Mouse (Mus musculus): ENCODE results near the gene Uckl1. TPM values are rescaled to one million over a fixed set of nuclear protein-coding genes. Genes with fewer than 3 reads are reported as not detected.

The Uckl1 gene
- 132 and 189 TPM in 2 replicates for polyA plus RNA-seq (2012; rRNA removed)

DNA sequence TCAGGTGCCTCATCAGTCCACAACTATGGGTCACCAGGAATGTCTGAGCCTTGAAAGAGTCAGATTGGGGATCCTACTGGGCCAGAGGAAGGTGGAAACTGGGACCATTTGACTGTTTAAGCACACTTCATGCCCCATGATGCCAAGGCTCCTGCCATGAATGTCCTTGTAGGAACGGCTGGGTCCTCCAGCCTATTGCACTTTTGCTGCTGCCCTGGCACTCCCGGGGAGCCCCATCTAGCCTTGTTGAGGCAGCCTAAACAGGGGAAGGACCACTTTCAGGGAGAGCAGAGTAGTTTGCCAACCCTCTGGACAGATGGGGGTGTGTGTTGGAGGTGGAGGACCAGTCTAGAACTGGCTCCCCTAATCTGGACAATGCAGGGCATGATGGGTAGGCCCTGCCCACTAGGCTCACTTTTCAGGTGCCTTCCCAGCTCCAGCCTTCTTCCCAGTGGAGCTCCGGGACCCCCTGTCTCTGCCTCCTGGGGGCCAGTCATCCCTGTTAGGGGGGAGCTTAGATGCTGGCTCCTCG is at the start of gene Uckl1:
TSS of gene Uckl1 (minus strand) at position 482 of the 532 bp plus-strand sequence.
- DNase-seq (ENCODE audit: low read depth, low spot score), result no peak
- WGBS, result 89% methylated on average over 4 of the region's 4 CpGs

DNA sequence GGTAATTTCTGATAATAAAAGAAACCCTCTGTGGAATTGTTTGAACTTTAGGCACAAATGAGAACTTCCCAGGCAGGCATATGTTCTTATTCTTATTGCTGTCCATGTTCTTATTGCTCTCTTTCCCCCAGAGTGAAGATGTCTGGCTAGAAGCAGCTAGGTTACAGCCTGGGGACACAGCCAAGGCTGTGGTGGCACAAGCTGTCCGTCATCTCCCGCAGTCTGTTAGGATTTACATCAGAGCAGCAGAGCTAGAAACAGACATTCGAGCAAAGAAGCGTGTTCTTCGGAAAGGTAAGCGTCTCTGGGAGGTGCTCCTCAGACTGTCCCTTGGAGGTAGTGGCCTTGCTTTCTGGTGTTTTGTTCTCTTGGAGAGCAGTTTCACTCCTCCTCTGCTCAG is 47.9 kb upstream of the Uckl1 start:
- 95% methylated on average over 6 of the region's 6 CpGs for WGBS

DNA sequence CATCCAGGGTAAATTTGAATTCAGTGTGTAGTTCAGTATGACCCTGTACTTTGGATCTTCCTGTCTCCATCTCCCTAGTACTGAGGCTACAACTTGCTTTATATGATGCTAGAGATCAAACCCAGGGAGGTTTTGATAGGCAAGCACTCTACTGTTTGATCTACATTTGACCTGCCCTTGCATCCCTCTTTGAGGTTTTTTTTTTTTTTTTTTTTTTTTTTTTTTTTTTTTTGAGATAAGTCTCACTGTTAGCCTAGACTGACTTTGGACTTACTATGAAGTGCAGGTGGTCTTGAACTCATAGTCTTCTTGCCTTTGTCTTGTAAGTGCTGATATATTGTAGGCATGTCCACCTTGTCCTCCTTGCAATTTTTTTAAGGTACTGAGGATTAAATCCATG is 43.8 kb upstream of the Uckl1 start:
- DNase-seq (ENCODE audit: low read depth, low spot score), result no peak

More for the DNA sequence above, 47.9 kb upstream of the Uckl1 start:
- DNase-seq (ENCODE audit: low read depth, low spot score), result no peak

DNA sequence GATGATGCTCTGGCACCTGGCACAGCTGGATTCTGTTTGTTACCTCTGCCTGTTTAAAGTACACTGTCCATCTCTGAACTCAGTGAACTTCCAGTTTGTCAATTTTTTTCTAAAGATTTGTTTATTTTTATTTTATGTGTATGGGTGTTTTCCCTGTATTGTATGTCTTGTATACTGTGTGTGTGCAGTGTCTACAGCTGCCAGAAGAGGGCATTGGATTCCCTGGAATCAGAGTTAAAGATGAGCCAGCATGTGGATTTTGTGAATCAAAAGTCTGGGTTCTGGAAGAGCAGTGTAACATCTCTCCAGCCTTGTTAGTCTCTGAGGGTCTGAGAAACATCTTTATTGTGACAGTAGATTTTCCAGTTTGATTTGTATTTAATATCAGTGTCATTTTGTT is 38.7 kb upstream of the Uckl1 start:
- no peak for DNase-seq (ENCODE audit: low read depth, low spot score)

DNA sequence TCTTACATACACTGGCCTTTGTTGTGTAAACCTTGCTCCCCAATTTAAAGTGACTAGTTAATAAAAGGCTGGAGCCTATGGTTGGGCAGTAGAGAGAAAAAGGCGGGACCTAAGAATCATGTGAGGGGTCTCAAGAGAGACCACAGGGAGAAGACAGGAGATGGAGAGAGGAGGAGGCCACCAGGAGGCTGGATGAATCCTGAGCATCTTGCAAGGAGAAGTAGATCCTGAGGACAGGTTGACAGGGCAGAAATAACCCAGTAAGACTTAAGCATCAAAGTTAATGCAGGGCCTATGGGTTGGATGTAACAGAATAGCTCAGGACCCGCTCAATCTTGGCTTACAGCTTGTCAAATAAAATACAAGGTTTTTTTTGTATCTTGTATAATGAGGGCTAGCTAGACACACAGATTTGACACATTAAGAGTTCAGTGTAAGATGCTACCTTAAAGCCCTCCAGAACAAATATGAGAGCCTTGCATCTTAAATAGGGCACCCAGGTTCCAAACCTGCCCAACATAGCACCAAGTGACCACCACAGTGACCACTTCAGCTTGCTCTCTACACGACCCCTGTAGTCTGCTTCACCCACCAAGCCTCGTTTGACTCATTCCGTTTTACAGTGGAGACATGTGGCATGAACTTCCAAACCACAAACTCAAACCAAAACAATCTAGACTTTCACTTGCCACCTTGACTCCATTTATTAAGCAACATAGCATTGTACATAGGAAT is 34.2 kb upstream of the Uckl1 start:
- 89% methylated on average over 5 of the region's 5 CpGs for WGBS

DNA sequence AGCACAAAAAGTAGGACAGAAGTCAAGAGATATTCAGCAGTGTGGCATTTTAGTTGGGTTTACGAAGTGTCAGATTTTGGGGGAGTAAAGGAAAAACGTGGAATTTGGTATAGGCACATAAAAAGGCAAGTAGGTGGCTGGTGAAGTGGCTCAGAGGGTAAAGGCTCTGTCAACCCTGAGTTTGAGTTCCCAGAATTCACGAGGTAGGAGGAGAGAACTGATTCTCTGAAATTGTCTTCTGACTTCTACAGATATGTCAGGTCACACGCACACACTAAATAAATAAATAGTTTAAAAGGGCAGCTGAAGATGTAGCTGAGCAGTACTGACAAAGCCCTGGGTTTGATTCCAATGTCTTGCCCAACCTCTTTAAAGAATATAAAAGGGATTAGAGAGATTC is 17.7 kb upstream of the Uckl1 start:
- no peak for DNase-seq (ENCODE audit: low read depth, low spot score)
- WGBS, result 66% methylated on average over 4 of the region's 4 CpGs

More for the DNA sequence above, 34.2 kb upstream of the Uckl1 start:
- DNase-seq (ENCODE audit: low read depth, low spot score), result no peak

DNA sequence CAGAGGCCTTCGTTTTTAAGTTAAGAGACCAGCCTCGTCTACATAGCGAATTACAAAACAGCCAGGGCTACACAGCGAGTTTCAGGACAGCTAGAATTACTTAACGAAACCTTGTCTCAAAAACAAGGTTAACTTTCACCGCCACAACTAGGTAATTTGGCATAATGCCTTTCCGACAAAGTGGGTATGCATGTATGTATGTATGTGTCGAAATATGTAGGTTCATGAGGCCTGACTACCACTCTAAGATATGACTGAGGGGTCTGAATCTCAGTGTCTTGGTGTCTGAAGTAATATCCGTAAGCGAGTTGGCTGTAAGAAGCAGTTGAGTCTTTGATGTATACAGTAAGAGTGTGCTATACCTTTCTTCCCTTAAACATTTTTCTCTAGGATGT is 17.1 kb upstream of the Uckl1 start:
- no peak for DNase-seq (ENCODE audit: low read depth, low spot score)
- WGBS, result 19% methylated on average over 10 of the region's 10 CpGs

DNA sequence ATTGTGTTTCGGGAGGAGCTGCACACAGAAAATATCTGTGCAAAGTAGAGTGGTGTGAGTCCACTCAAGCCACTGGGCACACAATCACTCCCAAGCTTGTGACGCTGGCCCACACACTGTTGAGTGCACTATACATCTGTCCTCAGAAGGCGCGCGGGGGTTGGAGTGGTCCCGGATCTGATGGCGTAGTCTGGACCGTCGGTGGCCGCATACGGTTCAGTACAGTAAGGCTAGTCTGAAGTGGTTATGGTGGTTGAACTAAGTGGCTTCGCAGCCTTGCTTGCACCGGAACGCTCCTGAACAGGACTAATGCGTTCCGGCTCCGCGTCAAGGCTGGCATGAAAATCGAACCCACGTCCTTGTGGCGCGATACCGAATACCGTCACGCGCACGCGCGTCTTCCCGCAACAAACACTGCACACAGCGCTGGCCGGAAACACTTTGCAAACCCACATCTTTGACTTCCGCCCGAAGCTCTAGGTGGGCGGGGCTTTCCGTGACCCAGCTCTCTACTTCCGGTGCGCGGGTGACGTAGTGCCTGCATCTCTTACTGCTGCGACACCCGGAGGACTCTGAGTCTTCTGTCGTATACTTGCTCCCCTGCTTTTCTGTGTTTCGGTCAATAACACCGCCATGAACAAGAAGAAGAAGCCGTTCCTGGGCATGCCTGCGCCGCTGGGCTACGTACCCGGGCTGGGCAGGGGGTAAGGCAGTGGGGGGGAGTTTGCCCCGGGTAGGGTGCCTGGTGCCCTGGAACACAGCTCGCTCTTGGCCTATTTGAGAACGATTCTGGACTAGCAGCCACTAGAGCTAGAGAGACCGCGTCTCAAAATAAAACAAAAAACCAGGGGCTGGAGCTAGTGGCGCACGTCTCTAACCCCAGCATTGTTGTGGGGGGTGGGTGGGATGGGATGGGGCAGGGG is 16.4 kb upstream of the Uckl1 start:
- under 1% methylated on average over 57 of the region's 57 CpGs for WGBS
- peak; percentile 92 for DNase-seq (ENCODE audit: low read depth, low spot score)

DNA sequence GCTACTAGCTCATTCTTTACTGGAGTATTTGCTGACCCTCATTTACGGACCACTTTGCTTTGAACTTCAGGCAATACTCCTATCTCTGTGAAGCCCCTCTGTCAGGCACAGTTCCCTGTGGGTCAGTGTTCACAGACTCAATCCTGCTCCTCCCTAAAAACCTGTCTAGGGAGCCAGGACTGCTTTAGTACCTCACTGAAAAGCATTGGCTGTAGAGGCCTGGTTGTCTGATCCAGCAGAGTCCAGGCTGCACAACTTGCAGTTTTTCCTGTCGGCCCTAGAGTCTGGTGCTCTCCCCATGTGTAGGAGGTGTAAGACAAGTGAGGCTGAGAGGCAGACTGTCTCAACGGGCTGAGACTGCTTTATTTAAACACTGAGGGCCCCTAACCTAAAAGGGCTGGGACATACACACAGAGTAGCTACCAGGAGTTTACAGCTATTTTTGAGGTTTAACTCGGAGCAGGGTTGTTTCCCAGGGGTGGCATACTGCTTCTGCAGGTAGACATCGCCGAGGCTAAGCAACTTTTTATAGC is 15.6 kb upstream of the Uckl1 start:
- WGBS, result 42% methylated on average over 6 of the region's 6 CpGs
- DNase-seq (ENCODE audit: low read depth, low spot score), result no peak

DNA sequence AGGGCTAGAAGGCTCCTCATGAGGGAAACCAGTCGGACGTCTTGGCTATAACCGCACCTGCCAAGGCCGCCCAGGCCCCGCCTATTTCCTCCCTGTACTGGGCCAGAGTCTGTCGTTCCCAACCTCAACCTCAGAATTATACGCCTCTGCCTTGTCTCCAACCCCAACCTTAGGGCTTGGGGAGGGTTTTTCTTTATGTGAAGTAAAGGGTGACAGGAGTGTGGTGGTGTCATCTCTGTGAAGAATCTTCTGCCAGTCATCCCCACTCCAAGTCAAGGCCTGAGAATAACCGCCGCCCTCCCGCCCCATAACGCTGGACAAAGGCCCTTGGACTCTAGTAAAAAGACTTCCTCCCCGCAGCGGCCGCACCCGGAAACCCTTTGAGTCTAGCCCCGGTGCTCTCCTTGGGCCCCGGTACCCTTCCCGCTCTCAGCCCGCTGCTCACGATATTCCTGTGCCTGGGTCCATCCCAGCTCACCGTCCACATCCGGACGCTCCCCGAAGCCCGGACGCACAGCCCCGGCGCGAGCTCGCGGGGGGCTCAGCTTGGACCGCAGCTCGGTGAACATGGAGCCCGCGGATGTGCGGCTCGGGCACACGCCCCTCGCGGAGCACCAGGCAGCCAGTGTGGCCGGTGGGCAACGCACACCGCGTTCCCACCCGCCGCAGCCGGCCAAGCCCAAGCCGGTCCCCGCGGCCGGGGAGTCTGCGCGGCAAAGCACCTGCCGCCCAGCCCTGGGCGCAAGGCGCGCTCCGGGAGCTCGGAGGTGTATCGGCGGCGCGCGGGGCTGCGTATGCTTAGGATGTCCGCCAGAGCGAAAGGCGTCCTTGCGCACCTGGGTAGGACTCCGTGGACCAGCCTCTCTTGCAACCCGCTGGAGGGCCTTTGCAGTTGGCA is 14.0 kb upstream of the Uckl1 start, which contains the start of gene Samd10:
TSS of gene Samd10 (minus strand) at position 759 of the 898 bp plus-strand sequence.
- DNase-seq (ENCODE audit: low read depth, low spot score), result no peak
- WGBS, result 2% methylated on average over 70 of the region's 71 CpGs

DNA sequence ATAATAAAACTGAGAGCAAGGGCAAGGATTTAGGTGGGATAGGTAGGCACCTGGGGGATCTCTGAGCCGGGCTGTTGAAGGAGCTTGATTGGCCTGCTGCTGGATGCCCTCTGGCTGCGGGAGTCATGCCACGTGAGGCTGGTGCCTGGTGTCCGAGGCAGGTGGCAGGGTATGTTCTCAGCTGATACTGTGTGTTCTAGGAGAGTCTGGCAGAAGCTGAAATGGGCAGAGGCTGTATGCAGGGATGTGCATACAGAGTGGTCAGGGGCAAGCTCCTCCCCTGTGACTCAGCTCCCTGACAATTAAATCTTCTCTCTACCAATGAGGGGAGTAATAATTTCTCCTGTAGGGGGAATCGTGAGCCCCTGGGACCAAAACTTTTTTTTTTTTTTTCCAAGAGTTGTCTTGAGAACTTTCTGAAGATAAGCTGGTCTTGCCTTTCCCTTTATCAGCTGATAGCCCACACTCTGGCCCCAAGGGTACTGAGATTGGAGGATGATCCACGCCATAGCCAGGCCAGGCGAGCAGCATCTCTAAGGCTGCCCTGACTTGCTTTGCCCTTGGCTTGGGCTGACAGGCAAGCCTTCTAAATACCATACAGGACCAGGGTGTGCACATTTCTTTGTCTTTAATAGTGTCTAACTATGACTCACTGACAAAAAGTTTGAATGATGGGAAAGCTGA is 12.8 kb upstream of the Uckl1 start:
- DNase-seq (ENCODE audit: low read depth, low spot score), result no peak
- 72% methylated on average over 7 of the region's 7 CpGs for WGBS

DNA sequence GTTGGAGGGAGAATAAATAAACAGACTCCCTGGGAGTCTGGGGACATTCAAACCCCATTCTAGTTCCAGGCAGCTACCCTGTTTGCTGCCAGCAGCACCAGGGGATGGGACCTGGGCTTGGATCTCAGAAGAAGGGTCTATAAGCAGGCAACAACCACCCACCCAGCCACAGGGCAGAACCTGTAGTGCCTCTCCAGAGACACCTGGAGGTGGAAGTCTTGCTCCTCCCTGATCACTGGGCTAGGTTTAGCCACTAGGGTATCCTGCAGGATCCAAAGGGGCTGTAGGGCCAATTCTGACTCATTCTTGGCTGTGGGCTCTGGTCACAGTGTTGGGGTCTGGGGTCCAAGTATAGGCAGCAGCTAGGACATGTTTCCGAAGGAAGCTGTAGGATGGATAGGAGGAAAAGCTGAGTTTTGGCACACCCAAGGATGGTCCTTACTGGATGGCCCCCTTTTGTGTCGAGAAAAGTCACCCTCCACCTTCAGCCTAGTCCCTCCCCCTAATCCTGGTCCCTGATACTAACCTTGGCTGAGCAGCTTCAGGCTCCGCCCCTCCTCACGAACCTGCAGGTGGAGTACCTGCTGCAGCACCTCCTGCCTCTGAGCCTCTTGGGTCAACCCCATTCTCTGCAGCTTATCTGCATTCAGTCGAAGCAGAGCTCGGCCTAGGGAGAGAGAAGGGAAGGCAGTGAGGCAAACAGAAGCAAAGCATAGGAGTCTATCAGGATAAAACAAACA is 11.7 kb upstream of the Uckl1 start:
- no peak for DNase-seq (ENCODE audit: low read depth, low spot score)
- WGBS, result 55% methylated on average over 6 of the region's 6 CpGs

DNA sequence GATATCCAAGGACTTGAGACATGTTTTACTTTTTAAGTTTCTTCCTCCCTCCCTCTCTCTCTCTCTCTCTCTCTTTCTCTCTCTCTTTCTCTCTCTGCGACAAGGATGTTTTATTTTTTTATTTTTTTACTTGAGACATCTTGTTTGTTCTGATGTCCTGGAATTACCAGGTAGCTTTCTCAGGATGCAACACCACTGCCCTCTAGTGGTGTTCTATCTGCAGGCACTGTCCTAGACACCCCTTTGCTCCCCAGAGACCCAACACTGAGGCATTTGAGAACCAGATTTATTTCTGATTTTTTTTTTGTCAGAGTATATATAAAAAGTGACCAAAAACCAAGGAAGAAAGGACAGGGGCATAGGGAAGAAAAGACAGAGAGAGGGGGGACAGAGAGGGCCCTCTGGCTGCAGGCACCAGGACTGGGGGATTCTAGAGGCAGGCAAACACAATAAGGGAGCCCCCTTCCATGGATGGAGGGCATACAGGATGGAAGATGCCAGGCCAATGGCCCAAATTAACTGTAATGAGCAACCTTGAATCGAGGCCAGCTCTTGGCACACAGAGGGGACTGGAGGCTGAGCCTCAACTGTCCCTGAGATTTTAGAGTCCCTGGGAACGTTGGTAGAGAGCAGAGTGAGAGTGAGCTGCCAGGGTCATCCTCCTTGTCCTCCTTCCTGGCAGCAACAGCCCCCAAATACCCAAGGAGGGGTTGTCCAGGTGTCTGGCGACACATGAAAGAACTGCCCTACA is 10.4 kb upstream of the Uckl1 start:
- no peak for DNase-seq (ENCODE audit: low read depth, low spot score)
- 66% methylated on average over 4 of the region's 4 CpGs for WGBS

DNA sequence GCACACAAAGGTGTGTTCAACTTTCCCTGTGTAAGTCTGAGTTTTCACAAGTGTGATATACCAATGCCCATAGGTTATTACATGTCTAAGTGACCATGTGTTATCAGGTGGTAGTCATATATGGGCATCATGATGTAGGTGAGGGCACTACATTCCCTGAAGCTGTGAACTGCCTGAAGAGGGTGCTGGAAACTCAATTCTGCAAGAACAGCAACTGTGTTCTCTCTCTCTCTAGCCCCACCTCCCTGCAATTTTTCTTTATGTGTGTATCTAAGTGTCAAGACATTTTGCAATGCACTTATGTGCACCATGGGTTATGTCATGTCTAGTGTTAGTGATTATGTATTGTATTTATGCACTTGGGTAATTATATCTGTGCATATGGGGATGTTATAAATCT is 9.2 kb upstream of the Uckl1 start:
- DNase-seq (ENCODE audit: low read depth, low spot score), result no peak

DNA sequence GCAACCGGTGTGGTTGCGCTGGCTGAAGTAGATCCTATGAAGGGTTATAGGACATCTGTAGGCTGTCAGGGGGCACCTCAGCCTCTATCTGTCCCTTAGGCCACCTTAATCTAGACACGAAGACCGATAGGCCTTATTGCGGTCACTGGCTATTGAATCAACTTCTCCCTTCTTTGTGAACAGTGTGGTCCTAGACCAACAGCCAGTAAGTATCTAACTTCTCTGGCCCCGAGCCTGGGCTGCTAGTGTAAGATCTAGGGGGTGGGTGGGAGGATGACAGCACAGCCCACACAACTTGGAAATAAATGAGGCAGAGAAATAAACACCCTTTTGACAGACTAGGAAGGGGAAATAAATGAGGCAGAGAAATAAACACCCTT is 8.3 kb upstream of the Uckl1 start:
- WGBS, result 24% methylated on average over 6 of the region's 6 CpGs
- no peak for DNase-seq (ENCODE audit: low read depth, low spot score)

DNA sequence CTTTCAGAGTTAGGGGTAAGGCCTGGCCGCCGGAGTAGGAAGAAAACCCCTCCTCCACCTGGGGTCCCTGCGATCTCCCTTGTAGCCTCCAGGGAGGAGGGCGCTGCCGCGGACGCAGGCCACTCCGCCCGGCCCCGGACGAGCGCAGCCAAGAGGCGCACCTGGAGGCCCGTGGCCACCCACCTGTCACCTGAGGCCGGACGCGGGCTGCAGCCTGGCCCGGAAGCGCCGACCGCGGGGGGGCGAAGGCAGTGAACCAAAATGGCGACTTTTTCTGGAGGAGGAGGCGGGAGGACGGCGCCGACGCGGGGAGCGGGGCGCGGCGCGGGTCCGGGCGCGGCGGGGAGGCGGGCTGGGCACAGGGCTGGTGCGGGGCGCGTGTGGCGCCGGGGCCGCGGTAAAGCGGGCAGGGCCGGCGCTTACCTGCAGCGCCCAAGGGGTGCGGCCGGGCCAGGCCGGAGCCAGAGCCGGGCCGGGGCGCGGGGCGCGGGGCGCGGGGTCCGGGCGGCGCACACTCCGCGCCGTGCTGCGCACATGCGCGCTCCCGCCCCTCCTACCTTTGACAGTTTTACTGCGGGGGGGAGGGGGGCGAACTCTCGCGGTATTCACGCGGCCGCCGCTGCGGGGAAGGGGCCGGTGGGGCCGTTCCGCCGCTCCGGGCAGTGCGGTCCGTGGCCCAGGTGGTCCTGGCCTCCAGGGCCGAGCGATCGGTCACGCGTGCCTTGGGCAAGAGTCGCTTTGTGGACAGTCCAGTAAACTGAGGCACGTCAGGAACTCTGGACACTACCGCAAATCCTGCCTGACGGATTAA is 7.7 kb upstream of the Uckl1 start, which contains the start of gene Zfp512b:
TSS of gene Zfp512b (minus strand) at position 573 of the 811 bp plus-strand sequence.
- DNase-seq (ENCODE audit: low read depth, low spot score), result no peak
- under 1% methylated on average over 90 of the region's 97 CpGs for whole genome bisulfite sequencing

Data from large intestine, adult 2 months (tissue).